Mouse (Mus musculus) kidney, adult 2 months (tissue): ENCODE results near the gene Iqsec1.

Source experiments
- CTCF ChIP-seq: fragments of 200-500 bp; conservative IDR thresholded peaks from 2 replicates; pipeline ENCODE4 v1.5.1; 2011; ENCODE audit warnings: low read depth, mild to moderate bottlenecking, control low read depth, low read length, moderate library complexity, mixed read lengths; ENCODE audit not compliant: insufficient read depth, insufficient read length
- POLR2A ChIP-seq: fragments of 200-500 bp; IDR thresholded peaks from one replicate; pipeline ENCODE4 v1.6.1; 2011; ENCODE audit warnings: low read depth, low read length, control low read depth

DNA sequence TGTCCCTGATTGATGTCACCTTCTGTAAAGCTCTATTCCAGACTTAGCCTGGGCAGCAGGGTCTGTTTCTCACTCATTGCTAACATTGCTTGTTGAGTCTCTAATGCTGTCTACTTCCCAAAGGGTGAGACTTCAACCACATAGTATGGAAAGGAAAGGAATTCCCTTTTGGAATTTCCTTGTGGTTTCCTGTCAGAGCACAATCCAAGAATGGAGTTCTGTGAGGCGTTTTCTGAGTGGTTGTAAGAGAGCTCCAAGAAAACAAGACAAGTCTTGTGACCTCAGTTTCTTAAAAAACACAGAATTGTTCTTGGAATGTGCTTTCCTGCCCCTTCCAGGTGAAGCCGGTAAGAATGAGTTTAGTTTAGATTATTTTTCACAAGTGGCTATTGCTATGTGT lies 37.5 kb downstream of the Iqsec1 start:
- TF ChIP-seq POLR2A (no peak), CTCF (no peak)
